Mouse (Mus musculus): ENCODE results near the gene Gm7247. TPM values are rescaled to one million over a fixed set of nuclear protein-coding genes. Genes with fewer than 3 reads are reported as not detected.
"Not testable (repeated sequence)": the region's sequence is repeated elsewhere in the genome, so short reads cannot be mapped to it uniquely, and the experiment has no call there.

Gm7247 gene
- polyA plus RNA-seq, 1 experiment from 2014 or later = not detected

DNA sequence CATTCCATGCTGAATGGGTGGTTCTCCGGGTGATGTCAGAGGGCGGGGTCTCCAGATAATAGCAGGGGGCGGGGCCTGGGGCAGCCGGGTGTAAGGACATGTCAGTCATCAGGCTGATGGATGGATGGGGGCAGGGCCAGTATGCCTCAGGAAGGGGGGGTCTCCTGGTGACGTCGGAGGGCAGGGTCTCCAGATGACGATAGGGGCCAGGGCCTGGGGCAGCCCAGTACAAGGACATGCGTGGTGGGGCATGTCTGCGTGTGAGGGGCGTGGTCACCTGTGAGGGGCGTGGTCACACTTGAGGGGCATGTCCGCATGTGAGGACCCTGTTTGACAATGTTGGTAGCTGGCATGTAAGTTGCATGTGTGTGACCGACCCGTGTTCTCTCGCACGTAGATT, 73.0 kb downstream of the Gm7247 start:
- Histone ChIP-seq H3K9me3 (peaks cover 15% of the 10 kb centered on the region), H3K4me2 (replicated peaks) (no peak overlapping the region), H3K27me3 (no peaks in the 10 kb centered on the region), H3K36me3 (no peaks in the 10 kb centered on the region), H3K4me1 (no peaks in the 10 kb centered on the region), H3K27ac (no peak overlapping the region), H3K4me3 (no peak overlapping the region), H3K9ac (no peak overlapping the region)
- 95% methylated on average over 16 of the region's 16 CpGs for WGBS
- ATAC-seq (ENCODE audit: insufficient number of reproducible peaks, insufficient read depth, low FRiP score, low TSS enrichment) = no peak

GRCm38 (mm10) chr14:51435020-51435419, 73.5 kb downstream of the Gm7247 start:
- Histone ChIP-seq H3K4me1 (no peaks in the 10 kb centered on the region), H3K9me3 (peaks cover 15% of the 10 kb centered on the region), H3K4me2 (replicated peaks) (no peak overlapping the region), H3K36me3 (no peaks in the 10 kb centered on the region), H3K27ac (no peak overlapping the region), H3K4me3 (no peak overlapping the region), H3K27me3 (no peaks in the 10 kb centered on the region), H3K9ac (no peak overlapping the region)
- 97% methylated on average over 26 of the region's 26 CpGs for WGBS
- no peak for ATAC-seq (ENCODE audit: insufficient number of reproducible peaks, insufficient read depth, low FRiP score, low TSS enrichment)

GRCm38 (mm10) chr14:51438955-51439354, 77.4 kb downstream of the Gm7247 start:
- no peak for ATAC-seq (ENCODE audit: insufficient number of reproducible peaks, insufficient read depth, low FRiP score, low TSS enrichment)
- no peak overlapping the region for H3K4me3 ChIP-seq
- H3K9ac ChIP-seq = no peak overlapping the region
- H3K9me3 ChIP-seq = peaks cover 15% of the 10 kb centered on the region
- H3K36me3 ChIP-seq = no peaks in the 10 kb centered on the region
- H3K27me3 ChIP-seq = no peaks in the 10 kb centered on the region
- H3K4me2 ChIP-seq (replicated peaks) = no peak overlapping the region
- no peak overlapping the region for H3K27ac ChIP-seq
- H3K4me1 ChIP-seq = no peaks in the 10 kb centered on the region
- WGBS = 71% methylated on average over 4 of the region's 4 CpGs

- H3K4me2 ChIP-seq (replicated peaks); H3K27ac ChIP-seq; H3K9ac ChIP-seq; H3K27me3 ChIP-seq; H3K4me1 ChIP-seq; H3K4me3 ChIP-seq; H3K9me3 ChIP-seq; ATAC-seq (ENCODE audit: insufficient number of reproducible peaks, insufficient read depth, low FRiP score, low TSS enrichment); H3K36me3 ChIP-seq: not testable (repeated sequence)
- WGBS = 77% methylated on average over 2 of the region's 2 CpGs
Measured at GRCm38 (mm10) chr14:51451557-51451956, 90.0 kb downstream of the Gm7247 start, which contains the start of gene Vmn2r89. TSS of gene Vmn2r89 (plus strand) at chr14:51451857.

GRCm38 (mm10) chr14:51480278-51480677, 118.7 kb downstream of the Gm7247 start:
- not testable (repeated sequence) for H3K9ac ChIP-seq; ATAC-seq (ENCODE audit: insufficient number of reproducible peaks, insufficient read depth, low FRiP score, low TSS enrichment); H3K27ac ChIP-seq; H3K4me3 ChIP-seq; H3K9me3 ChIP-seq; H3K36me3 ChIP-seq; H3K4me2 ChIP-seq (replicated peaks); H3K27me3 ChIP-seq; H3K4me1 ChIP-seq
- 83% methylated on average over 10 of the region's 10 CpGs for WGBS

DNA sequence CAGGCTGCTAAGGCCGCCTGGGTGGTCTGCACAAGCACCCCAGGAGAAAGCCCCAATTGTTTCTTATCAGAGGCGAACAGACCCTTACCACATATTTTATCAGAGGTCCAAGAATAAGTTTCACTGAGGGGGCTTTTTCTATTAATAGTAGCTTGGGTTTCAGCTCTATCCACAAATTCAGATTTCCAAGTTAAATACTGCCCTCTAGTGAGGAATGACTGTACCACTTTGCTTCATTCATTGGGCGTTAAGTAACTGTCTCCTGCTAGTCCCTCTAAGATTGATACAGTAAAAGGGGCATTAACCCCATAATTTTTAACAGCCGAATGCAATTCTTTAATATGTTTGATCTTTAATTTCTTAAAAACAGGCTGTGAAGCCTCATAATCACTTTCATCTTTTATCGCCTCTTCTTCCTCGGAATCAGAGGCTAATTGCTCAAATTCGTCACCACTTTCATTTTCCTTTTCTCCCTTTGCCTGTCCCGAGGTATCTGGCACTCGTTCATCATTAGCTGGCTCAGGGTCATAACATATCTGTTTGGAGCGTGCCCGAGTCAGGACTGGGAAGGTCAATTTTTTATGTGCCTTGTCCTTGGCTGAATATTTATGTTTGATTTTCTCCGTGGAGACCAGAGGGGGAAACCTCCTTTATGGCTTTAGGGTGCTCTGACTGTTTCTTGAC, 119.9 kb downstream of the Gm7247 start:
- H3K4me1 ChIP-seq; H3K9me3 ChIP-seq; H3K9ac ChIP-seq; H3K4me3 ChIP-seq; ATAC-seq (ENCODE audit: insufficient number of reproducible peaks, insufficient read depth, low FRiP score, low TSS enrichment); H3K36me3 ChIP-seq; H3K27me3 ChIP-seq; H3K27ac ChIP-seq; H3K4me2 ChIP-seq (replicated peaks): not testable (repeated sequence)
- WGBS = 88% methylated on average over 12 of the region's 12 CpGs

DNA sequence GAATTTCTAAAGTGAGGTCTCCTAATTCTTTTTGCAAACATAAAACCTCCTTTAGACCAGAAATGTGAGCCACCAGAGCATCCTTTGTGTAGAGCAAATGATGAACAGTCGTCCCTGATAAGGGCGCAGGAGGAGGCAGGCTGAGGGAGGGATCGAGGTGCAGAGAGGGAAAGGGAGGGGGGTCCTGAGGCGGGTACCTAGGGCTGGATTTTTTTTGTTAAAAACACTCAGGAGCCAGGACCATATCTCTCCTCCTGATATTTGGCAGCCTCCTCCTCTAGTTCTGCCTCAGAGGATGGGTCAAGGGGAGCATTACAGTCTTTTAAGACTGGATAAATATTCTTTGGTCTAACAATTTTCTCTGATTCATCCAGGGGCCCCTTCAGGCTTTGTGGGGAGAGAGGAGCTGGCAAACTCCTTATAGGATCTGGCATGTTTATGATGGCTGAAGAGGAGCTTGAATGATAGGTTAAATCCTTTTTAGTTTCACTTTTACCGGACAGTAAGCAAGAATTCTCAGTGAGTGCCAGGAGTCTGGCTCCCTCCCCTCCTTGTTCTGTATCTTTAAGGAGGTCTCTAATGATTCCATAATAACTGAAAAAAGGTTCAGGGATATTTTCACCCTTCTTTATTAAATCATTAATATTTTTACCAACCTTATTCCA, 120.6 kb downstream of the Gm7247 start:
- Histone ChIP-seq H3K36me3 (no peaks in the 10 kb centered on the region), H3K9ac (no peak overlapping the region), H3K4me1 (no peaks in the 10 kb centered on the region), H3K27me3 (no peaks in the 10 kb centered on the region), H3K4me3 (no peak overlapping the region), H3K27ac (no peak overlapping the region), H3K4me2 (replicated peaks) (no peak overlapping the region), H3K9me3 (no peaks in the 10 kb centered on the region)
- WGBS = 84% methylated on average over 5 of the region's 5 CpGs
- no peak for ATAC-seq (ENCODE audit: insufficient number of reproducible peaks, insufficient read depth, low FRiP score, low TSS enrichment)

GRCm38 (mm10) chr14:51482971-51483381, 121.4 kb downstream of the Gm7247 start:
- not testable (repeated sequence) for H3K4me1 ChIP-seq; H3K36me3 ChIP-seq; H3K4me3 ChIP-seq; H3K4me2 ChIP-seq (replicated peaks); H3K9me3 ChIP-seq; H3K27ac ChIP-seq; H3K9ac ChIP-seq; H3K27me3 ChIP-seq; ATAC-seq (ENCODE audit: insufficient number of reproducible peaks, insufficient read depth, low FRiP score, low TSS enrichment)
- 72% methylated on average over 10 of the region's 10 CpGs for WGBS

DNA sequence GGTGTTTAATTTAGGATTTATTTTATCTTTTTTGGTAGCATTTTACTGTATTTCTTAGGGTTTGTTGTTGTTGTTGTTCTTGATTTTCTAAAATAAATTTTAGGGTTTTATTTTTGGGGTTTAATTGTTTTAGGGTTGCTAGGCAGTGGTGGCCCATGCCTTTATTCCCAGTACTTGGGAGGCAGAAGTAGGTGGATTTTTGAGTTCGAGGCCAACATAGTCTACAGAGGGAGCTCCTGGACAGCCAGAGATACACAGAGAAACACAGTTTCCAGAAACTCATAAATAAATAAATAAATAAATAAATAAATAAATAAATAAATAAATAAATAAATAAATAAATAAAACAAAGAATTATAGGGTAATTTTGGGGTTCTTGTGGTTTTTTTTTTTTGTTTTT, 122.1 kb downstream of the Gm7247 start:
- no peaks in the 10 kb centered on the region for H3K27me3 ChIP-seq
- H3K9me3 ChIP-seq = no peaks in the 10 kb centered on the region
- no peak overlapping the region for H3K4me2 ChIP-seq (replicated peaks)
- no peak overlapping the region for H3K4me3 ChIP-seq
- no peak overlapping the region for H3K9ac ChIP-seq
- no peaks in the 10 kb centered on the region for H3K36me3 ChIP-seq
- WGBS = 82% methylated on average over 1 of the region's 1 CpGs
- no peaks in the 10 kb centered on the region for H3K4me1 ChIP-seq
- no peak overlapping the region for H3K27ac ChIP-seq
- no peak for ATAC-seq (ENCODE audit: insufficient number of reproducible peaks, insufficient read depth, low FRiP score, low TSS enrichment)

- no peaks in the 10 kb centered on the region for H3K36me3 ChIP-seq
- 82% methylated on average over 1 of the region's 1 CpGs for WGBS
Measured at GRCm38 (mm10) chr14:51486111-51486510, 124.6 kb downstream of the Gm7247 start.

GRCm38 (mm10) chr14:51495781-51496180, 134.2 kb downstream of the Gm7247 start:
- no peaks in the 10 kb centered on the region for H3K4me1 ChIP-seq
- no peaks in the 10 kb centered on the region for H3K36me3 ChIP-seq
- no peak overlapping the region for H3K27ac ChIP-seq
- H3K27me3 ChIP-seq = no peaks in the 10 kb centered on the region
- ATAC-seq (ENCODE audit: insufficient number of reproducible peaks, insufficient read depth, low FRiP score, low TSS enrichment) = no peak
- no peak overlapping the region for H3K9ac ChIP-seq
- no peak overlapping the region for H3K4me3 ChIP-seq
- WGBS = 82% methylated on average over 2 of the region's 2 CpGs
- H3K4me2 ChIP-seq (replicated peaks) = no peak overlapping the region
- no peaks in the 10 kb centered on the region for H3K9me3 ChIP-seq

More at GRCm38 (mm10) chr14:51486111-51486510, 124.6 kb downstream of the Gm7247 start:
- no peak overlapping the region for H3K27ac ChIP-seq
- no peak overlapping the region for H3K9ac ChIP-seq
- H3K9me3 ChIP-seq = no peaks in the 10 kb centered on the region
- H3K4me3 ChIP-seq = no peak overlapping the region
- H3K27me3 ChIP-seq = no peaks in the 10 kb centered on the region
- ATAC-seq (ENCODE audit: insufficient number of reproducible peaks, insufficient read depth, low FRiP score, low TSS enrichment) = no peak
- no peak overlapping the region for H3K4me2 ChIP-seq (replicated peaks)
- no peaks in the 10 kb centered on the region for H3K4me1 ChIP-seq

DNA sequence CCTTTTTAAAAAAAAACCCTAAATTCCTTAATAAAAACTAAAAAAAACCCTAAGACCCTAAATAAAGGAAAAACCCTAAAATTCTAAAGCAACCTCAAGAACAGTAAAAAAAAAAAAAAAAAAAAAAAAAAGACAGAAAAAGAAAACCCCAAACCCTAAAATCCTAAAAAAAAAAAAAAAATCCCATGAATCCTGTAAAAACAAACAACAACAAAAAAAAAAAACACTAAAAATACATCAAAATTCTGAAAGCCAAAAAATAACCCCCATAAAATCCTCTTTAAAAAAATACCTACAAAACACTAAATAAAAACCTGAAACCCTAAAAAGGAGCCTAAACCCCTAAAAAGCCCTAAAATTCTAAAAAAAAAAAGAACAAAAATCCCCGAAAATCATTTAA, 135.4 kb downstream of the Gm7247 start:
- Histone ChIP-seq H3K9ac (no peak overlapping the region), H3K27me3 (no peaks in the 10 kb centered on the region), H3K27ac (no peak overlapping the region), H3K9me3 (no peaks in the 10 kb centered on the region), H3K4me1 (no peaks in the 10 kb centered on the region), H3K36me3 (no peaks in the 10 kb centered on the region), H3K4me3 (no peak overlapping the region), H3K4me2 (replicated peaks) (no peak overlapping the region)
- ATAC-seq (ENCODE audit: insufficient number of reproducible peaks, insufficient read depth, low FRiP score, low TSS enrichment) = no peak
- WGBS = 84% methylated on average over 1 of the region's 1 CpGs

Data from embryonic facial prominence, embryonic 12.5 days (tissue).